Mouse (Mus musculus) testis, adult 2 months (tissue): Measurements from ENCODE around the gene Prr7. TPM values are rescaled to one million over a fixed set of nuclear protein-coding genes. Genes with fewer than 3 reads are reported as not detected.

Experiments used
- H3K27ac ChIP-seq: fragments of 200-500 bp; 2 replicates; pipeline ENCODE4 v1.5.1; 2012; ENCODE audit warnings: low read depth, low read length; ENCODE audit not compliant: control insufficient read depth, insufficient read depth
- H3K27me3 ChIP-seq: fragments of 200-500 bp; 2 replicates; pipeline ENCODE4 v1.6.1; 2012; ENCODE audit warnings: mild to moderate bottlenecking, low read length, moderate library complexity; ENCODE audit not compliant: control insufficient read depth, insufficient read depth
- H3K36me3 ChIP-seq: fragments of 200-500 bp; 2 replicates; pipeline ENCODE4 v1.6.1; 2012; ENCODE audit warnings: mild to moderate bottlenecking, low read length; ENCODE audit not compliant: control insufficient read depth, insufficient read depth
- H3K4me1 ChIP-seq: fragments of 200-500 bp; 2 replicates; pipeline ENCODE4 v1.6.1; 2012; ENCODE audit warnings: low read length; ENCODE audit not compliant: control insufficient read depth, insufficient read depth
- H3K4me3 ChIP-seq: fragments of 200-500 bp; 2 replicates; pipeline ENCODE4 v1.5.1; 2012; ENCODE audit warnings: low read depth, mild to moderate bottlenecking, low read length, moderate library complexity, mixed read lengths; ENCODE audit not compliant: control insufficient read depth
- CTCF ChIP-seq: fragments of 200-500 bp; IDR thresholded peaks from 2 replicates; pipeline ENCODE4 v1.5.1; 2012; ENCODE audit warnings: low read depth, mild to moderate bottlenecking, inconsistent platforms, low read length, moderate library complexity; ENCODE audit not compliant: control insufficient read depth, insufficient read depth, insufficient replicate concordance
- POLR2A ChIP-seq: fragments of 200-500 bp; IDR thresholded peaks from 2 replicates; pipeline ENCODE4 v1.6.1; 2012; ENCODE audit warnings: low read depth, mild to moderate bottlenecking, inconsistent platforms, low read length, moderate library complexity; ENCODE audit not compliant: control insufficient read depth
- polyA plus RNA-seq: library from polyadenylated mRNA; depleted of rRNA; stranded (reverse); fragments of >200 nt; gene quantifications from 2 replicates; pipeline ENCODE4 v1.2.3, GENCODE M21; 2012

The Prr7 gene
- polyA plus RNA-seq, 1 experiment: 20.3 TPM

DNA sequence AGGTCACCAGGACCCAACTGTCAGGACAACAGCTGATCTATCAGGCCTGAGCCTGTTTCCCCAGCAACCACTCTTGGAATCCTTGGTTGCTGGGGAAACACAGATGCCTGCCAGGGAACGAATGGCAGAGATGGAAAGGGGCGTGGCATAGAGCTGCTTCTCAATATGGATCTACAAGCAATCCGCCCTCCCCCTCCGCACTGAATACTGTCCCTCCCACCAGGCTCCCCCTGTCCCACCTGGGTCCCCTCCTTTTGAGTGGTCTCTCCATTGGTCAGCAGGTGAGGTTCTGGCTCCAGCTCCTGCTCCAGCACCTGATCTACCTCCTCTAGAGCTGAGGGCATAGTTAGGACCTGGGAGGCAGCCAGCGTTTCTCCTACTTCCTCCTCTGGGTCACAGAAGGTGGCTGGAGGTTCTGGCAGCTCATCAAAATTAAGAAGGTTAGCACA is 10.6 kb downstream of the Prr7 start:
- Histone ChIP-seq H3K36me3 (no peaks in the 10 kb centered on the region), H3K4me3 (peak overlapping the region; percentile 73), H3K4me1 (peaks cover 53% of the 10 kb centered on the region), H3K27me3 (no peaks in the 10 kb centered on the region), H3K27ac (peak overlapping the region; percentile 76)
- TF ChIP-seq POLR2A (no peak; the same call in 1 of the 2 replicates), CTCF (no peak)

DNA sequence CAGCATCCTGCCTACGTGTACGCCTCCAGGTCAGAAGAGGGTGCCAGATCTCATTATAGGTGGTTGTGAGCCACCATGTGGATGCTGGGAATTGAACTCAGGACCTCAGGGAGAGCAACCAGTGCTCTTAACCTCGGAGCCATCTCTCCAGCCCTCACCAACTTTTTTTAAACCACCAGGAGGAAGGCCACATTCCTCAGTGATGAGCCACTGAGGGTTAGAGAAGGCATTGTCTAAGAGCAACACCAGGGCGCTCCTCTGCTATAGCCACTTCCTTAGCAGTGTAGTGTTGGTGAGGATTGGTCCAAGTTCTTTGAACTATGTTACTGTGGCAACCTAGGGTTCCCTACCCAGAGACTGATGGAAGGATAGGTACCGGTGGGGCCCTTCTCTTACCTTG is 11.7 kb downstream of the Prr7 start:
- Histone ChIP-seq H3K27me3 (no peaks in the 10 kb centered on the region), H3K4me1 (peaks cover 49% of the 10 kb centered on the region), H3K27ac (no peak overlapping the region), H3K4me3 (no peak overlapping the region), H3K36me3 (no peaks in the 10 kb centered on the region)
- TF ChIP-seq CTCF (no peak), POLR2A (no peak)

DNA sequence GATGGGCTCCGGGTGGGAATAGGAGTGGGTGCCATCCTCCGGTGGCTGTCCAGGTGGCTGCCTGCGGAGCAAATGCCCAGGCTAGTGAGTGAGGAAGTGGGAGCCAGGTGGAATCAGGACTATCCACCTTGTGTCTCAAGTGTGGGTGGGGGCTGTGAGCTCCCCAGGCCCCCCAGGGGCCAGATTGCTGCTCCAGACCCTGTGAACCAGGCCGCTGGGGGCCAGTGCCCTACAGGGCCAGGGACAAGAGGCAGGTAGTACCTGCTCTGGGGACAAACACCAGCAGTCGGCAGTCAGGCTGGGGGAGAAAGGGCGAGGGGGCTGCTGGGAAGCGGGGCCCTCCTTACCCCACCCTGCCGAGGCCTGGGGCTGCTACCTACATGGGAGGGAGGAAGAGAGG is 12.2 kb downstream of the Prr7 start:
- no peaks in the 10 kb centered on the region for H3K36me3 ChIP-seq
- TF ChIP-seq CTCF: no peak
- TF ChIP-seq POLR2A: no peak
- peak overlapping the region; percentile 5; the same call in 1 of the 2 replicates for H3K4me3 ChIP-seq
- H3K4me1 ChIP-seq: peaks cover 44% of the 10 kb centered on the region
- H3K27me3 ChIP-seq: no peaks in the 10 kb centered on the region
- H3K27ac ChIP-seq: no peak overlapping the region

DNA sequence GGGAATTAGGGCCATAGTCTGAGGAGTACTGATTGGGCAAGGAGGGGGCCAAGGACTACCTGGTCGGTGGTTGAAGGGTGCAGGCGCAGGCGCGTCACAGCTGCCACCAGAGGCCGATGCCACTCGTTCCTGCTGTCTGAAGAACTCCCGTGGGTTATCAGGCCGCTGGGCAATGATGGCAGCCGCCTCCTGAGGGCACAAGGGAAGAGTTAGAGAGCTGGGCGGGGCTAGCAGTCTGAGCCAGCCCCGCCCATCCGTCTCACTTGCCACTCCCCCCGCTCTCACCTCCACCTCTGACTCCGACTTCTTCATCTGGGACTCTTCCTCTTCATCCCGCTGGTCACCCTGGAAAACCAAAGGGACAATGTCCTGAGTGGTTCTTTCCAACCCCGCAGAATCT is 13.4 kb downstream of the Prr7 start:
- H3K4me1 ChIP-seq: peaks cover 42% of the 10 kb centered on the region
- H3K27me3 ChIP-seq: no peaks in the 10 kb centered on the region
- no peak overlapping the region for H3K4me3 ChIP-seq
- no peaks in the 10 kb centered on the region for H3K36me3 ChIP-seq
- TF ChIP-seq POLR2A (no peak), CTCF (no peak)
- H3K27ac ChIP-seq: no peak overlapping the region

DNA sequence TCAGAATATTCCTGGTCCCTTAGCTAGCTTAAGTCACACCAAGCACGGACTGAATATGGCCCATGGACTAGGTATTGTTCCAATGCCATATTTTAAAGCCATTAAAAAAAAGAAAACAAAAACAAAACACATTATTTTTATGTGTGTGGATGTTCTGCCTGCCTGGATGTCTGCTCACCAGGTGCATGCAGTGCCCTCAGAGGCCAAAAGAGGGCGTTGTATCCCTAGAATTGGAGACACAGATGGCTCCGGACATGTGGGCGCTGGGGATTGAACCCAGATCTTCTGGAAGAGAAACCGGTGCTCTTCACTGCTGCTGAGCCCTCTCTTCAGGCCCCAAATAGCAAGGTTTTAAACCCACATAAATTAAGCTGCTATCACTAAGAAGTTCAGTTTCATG is 14.0 kb downstream of the Prr7 start:
- no peak for TF ChIP-seq POLR2A
- TF ChIP-seq CTCF: peak; percentile 60; the same call in 1 of the 2 replicates
- Histone ChIP-seq H3K27me3 (no peaks in the 10 kb centered on the region), H3K4me3 (no peak overlapping the region), H3K27ac (no peak overlapping the region), H3K36me3 (no peaks in the 10 kb centered on the region), H3K4me1 (peaks cover 43% of the 10 kb centered on the region)

DNA sequence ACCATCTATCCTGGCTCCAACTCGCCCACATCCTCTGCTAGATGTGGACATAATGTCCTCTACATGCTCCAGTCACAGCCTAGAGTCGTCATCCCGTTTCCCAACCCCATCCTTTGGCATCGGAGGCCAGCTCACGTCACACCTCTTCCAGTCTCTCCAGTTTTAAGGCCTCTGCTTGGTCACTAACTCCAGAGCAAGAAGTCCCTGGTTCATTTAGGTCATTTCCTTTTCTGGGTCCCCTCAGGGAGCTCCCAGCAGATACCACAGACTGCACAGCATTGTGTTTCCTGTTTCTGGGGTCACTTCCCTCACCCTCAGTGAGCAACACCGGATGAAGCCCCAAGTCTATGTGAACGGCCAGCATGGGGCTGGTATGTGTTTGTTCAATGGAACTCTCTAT is 14.9 kb downstream of the Prr7 start:
- H3K27ac ChIP-seq: no peak overlapping the region
- TF ChIP-seq POLR2A: no peak
- no peak for TF ChIP-seq CTCF
- H3K4me1 ChIP-seq: peaks cover 39% of the 10 kb centered on the region
- H3K27me3 ChIP-seq: no peaks in the 10 kb centered on the region
- H3K36me3 ChIP-seq: no peaks in the 10 kb centered on the region
- H3K4me3 ChIP-seq: no peak overlapping the region

DNA sequence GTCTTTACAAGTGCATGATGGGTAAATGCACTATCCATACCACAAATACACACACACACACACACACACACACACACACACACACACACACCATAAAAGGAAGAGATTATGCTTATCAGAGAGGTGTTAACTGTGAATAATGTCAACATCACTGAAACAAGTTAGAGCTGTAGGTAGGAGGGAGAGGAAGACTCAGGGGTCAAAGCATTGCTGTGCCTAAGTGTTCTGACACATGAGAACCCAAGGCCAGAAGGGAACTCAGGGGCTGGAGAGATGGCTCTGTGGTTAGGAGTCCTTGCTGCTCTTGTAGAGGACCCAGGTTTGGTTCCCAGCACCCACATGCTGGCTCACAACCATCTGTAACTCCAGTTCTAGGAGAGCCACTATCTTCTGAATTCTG is 15.9 kb downstream of the Prr7 start:
- no peak overlapping the region for H3K27ac ChIP-seq
- H3K4me3 ChIP-seq: no peak overlapping the region
- no peaks in the 10 kb centered on the region for H3K27me3 ChIP-seq
- TF ChIP-seq CTCF: no peak
- no peak for TF ChIP-seq POLR2A
- H3K36me3 ChIP-seq: no peaks in the 10 kb centered on the region
- peaks cover 35% of the 10 kb centered on the region for H3K4me1 ChIP-seq

DNA sequence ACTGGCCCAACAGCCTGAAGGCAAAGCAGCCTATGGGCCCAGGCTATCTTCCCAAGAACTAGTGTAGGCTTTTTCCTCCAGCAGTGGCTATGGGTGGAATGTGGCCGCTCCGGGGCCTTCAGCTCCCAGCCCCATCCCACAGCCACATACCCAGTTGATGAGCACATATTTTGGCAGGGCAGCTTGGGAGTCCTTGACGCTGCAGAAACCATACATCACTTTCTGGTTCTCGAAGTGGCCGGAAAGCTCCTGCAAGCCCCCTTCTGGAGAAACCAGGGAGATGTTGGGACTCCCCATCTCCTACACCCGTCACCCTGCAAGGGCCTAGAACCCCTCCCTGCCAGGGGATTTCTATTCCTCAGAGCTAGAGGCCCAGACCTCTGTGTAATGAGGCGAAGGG is 18.5 kb downstream of the Prr7 start:
- Histone ChIP-seq H3K27me3 (no peaks in the 10 kb centered on the region), H3K4me3 (peak overlapping the region; percentile 79), H3K27ac (no peak overlapping the region; the same call in 1 of the 2 replicates), H3K4me1 (peaks cover 42% of the 10 kb centered on the region), H3K36me3 (no peaks in the 10 kb centered on the region)
- TF ChIP-seq CTCF (no peak), POLR2A (no peak)
